Mouse (Mus musculus) telencephalon, adult 2 months (tissue): ENCODE results near the gene Milr1.
"Not testable (repeated sequence)": the region's sequence is repeated elsewhere in the genome, so short reads cannot be mapped to it uniquely, and the experiment has no call there.

Experiments used
- DNase-seq: peaks from one replicate; pipeline ENCODE4 v3.0.0-alpha.2; 2011; ENCODE audit warnings: low read depth, low spot score

Milr1 gene

GRCm38 (mm10) chr11:106776960-106777359, 25.9 kb downstream of the Milr1 start:
- no peak for DNase-seq

GRCm38 (mm10) chr11:106777395-106777794, 26.4 kb downstream of the Milr1 start:
- DNase-seq, result no peak

DNA sequence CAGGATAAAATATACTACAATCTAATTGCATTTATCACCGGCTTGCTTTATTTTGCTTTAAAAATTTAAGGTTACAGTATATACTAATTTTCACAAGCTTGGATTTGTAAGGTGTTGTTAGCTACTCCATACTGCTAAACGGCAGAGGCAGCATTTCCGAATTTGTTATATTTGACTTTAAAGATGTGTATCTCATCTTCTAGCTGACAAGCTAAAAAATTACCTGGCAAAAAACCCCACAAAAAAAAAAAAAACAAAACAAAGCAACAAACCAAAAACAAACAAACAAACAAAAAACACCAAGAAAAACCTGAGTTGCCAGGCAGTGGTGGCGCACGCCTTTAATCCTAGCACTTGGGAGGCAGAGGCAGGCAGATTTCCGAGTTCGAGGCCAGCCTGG, 27.1 kb downstream of the Milr1 start:
- DNase-seq, result no peak

- DNase-seq, result no peak
These were observed 27.8 kb downstream of the Milr1 start for GRCm38 (mm10) chr11:106778589-106779387.

DNA sequence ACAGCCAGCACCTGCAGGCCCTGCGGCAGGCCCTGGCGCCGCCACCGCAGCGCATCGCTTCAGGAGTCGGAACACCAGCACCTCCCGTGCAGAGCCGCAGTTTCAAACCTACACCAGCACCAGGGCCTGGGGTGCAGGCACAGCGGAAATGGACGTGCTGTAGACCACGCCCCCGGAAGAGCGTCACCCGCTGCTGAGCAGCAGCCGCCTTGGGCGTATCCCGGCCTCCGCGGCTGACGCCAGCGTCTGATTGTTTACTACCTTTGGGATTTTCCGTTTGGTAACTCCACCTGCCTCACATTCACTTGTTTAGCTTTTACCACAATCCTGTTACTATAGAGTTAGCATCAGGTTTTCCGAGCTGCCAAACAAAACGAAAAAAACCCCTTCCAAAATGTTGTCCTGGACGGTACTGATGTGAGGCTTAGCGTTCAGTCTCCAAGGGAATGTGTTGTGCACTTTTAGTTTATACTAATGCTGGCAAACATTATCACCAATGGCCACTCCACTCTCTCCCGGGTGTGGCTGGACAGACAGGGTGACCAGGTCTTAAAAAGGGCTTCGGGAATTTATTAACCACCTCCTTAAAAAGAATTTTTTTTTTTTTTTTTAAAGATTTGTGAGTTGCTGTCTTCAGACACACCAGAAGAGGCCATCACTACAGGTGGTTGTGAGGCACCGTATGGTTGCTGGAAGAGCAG, 28.5 kb downstream of the Milr1 start, which contains the start of gene Polg2:
Polg2 (minus strand) TSS at position 150 of the 701 bp plus-strand sequence.
- peak; percentile 90 for DNase-seq

GRCm38 (mm10) chr11:106780089-106780425, 29.0 kb downstream of the Milr1 start:
- no peak for DNase-seq

DNA sequence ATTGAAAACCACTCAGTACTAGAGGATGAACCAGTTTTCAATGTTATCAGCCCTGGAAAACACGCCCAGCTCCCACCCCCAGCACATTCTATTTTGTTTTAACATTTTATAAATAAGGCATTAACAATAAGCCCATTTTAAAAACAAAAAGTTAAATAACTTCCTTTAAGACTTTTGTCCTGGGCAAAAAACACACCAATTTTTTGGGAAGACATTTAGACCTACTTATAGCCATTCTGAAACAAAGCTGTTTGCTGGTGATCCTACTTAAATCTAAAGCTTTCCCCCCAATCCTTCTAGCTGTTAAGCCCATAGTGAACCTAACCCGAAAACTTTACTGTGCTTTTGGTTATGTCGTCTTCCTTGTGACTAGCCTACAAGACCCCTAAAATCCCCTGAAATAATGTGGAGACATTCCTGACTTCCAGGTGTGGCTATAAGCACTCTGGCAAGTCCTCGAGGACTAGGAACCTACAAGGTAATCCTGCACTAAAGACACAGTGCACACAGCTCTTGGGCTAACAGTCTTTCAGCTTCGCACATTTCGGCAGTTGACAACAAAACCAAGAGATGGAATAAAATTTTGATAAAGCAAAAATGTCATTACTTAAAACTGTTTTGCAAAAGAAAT, 29.7 kb downstream of the Milr1 start:
- DNase-seq, result no peak

GRCm38 (mm10) chr11:106782271-106782670, 31.2 kb downstream of the Milr1 start:
- not testable (repeated sequence) for DNase-seq

- DNase-seq, result no peak
These were observed 32.1 kb downstream of the Milr1 start for GRCm38 (mm10) chr11:106782841-106783764.

- no peak for DNase-seq
These were observed 33.5 kb downstream of the Milr1 start for GRCm38 (mm10) chr11:106784476-106784875.

DNA sequence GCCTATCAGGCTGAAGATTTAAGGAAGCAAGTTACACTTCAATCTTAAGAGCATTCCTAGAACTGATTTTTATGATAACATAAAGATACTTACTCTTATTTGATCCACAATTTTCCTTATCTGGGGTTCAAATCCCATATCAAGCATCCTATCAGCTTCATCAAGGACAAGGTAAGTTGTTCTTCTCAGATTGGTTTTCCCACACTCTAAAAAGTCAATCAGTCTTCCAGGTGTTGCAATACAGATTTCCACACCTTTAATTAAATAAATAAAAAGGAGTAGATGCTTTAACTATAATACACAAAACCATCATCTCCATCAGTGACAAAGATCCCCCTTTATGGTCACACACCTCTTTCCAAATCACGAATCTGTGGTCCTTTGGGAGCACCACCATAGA, 34.0 kb downstream of the Milr1 start:
- DNase-seq, result no peak

DNA sequence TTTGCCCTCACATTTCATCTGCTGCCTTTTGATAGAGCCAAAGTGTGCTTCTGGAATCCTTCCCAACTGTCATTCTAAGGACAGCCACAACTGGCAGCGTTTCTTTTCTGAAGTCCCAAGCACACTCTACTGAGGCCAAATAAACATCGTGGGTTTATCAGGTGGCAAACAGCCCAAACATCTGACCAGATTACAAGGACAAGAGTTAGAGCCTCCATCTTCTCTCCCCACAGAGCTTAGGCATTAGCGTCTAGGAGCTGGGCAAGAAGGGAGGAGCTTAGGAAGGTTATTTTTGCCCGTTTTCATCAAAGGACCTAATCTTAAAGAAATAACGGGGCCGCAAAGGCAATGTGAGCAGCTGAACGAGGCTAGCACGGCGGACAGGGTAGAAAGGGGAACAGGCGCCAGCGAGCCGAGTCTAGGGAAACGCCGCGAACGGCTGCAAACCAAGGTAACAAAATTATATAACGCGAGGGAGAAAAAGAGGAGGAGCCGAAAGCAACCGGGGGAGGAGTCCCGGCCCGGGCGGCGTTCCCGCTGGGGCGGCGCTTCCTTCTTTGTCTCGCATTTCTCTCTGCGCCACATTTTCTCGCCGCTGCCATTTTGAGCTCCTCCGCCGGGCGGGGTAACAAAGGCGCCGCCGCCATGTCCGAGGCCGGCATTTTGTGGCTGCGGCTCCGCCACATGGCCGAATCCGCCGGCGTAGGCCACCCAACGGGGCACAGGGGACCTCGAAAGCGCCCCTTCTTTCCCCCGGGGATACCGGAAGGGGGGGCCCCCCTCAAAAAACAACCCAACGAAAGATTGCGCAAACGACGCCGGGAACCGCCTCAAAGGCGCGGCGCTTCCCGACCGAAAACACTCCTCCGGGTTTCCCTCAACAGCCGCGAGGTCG, 36.4 kb downstream of the Milr1 start:
- peak; percentile 57 for DNase-seq

DNA sequence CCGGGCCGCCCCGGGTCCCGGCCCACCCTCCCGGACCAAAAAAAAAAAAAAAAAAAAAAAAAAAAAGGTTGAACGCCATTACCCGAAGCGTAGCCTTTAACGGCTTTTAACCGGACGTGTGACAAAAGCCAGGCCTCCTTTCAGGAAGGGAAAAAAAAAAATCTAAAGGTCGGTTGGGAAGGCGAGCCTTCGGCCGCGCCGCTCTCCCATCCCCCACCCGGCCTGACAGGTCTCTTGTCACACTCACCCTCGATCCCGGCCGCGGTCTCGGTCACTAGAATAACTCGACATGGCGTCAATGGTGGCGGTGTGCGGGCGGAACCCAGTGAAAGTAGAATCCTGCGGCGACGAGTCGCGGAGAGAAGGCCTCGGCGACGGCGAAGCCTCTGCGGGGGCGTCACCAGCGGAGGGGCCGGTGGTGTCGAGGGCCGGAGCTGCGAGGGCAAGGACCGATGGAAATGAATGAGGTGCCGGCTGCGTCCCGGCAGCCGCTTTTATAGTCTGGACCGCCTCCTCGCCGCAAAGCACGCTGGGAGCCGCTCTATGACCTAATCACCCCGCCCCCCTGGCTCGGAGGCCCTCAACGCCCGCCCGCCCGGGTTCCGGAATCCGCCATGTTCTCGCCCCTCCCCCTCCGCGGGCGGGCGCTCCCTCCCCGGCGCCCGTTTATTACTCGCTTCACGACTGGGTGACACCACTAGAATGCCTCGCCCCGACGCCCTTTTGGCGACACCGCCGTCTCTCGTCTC, 37.2 kb downstream of the Milr1 start:
- peak; percentile 90 for DNase-seq

DNA sequence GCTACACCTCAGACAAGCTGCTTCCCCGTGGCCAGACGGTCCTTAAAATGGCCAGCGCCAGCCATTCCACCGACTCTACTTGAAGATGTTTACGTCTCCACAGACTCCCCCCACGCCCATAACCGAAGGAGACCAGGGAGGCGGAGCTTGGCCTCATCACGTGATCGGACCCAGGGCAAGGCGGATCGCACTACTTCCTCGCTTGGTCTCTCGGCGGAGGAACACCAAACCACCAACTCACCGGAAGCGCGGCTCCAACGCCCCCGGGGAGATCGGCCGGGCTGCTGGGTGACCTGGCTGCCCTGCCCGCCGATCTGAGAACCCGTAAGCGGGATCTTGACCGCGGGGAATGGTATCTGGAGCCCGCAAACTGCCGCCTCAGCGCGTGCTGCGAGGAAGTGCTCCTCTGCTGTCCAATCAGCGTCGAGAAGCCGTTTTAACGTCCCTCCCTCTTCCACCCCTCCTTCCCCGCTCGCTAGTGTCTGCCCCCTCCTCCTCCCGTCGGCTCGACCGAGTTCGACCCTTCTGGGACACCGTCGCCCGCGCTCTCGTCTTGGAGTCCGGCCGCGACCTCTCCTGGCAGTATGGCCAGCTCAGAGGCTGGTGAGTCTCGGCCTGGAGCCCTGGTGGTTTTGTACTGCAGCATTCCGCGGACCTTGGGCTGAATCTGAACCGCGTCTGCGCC, 37.9 kb downstream of the Milr1 start, which contains the start of the genes Ddx5 and Cep95:
Ddx5 (minus strand) TSS at position 411 of the 685 bp plus-strand sequence.
Cep95 (plus strand) TSS at position 478 of the 685 bp plus-strand sequence.
- DNase-seq, result peak; percentile 99

- no peak for DNase-seq
These were observed 38.6 kb downstream of the Milr1 start for GRCm38 (mm10) chr11:106789649-106790048.

DNA sequence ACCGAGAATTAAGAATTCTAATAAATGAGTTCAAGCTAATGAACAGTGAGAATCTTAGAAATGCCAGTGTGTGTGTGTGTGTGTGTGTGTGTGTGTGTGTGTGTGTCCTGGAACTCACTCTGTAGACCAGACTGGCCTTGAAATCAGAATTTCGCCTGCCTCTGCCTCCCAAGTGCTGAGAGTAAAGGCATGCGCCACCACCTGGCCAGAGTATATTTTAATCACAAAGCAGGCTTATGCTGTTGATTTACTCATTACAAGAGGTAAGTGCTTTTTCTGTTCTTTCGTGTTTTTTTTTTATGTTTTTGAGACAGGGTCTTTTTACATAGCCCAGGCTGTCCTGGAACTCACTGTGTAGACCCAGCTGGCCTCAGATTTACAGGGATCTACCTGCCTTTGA, 42.8 kb downstream of the Milr1 start:
- DNase-seq, result no peak

DNA sequence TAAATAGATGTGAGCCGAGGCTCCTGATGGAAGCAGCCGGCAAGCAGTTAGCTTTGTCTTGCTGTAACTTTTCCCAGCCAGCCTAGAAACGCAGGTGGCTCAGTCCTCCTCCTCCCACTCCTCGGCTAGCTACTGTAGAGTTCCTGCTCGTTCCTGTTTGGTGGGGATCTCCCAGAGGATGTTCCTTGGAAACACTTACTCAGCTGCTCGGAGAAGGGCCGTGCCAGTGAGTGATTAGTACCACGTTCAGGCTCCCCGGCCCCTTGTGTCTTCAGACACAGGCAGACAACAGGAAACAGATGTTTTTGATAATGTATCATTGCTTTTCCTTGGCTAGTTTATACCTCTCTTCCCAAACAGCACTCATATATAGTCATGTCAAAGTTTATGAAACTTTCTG, 44.7 kb downstream of the Milr1 start:
- no peak for DNase-seq

DNA sequence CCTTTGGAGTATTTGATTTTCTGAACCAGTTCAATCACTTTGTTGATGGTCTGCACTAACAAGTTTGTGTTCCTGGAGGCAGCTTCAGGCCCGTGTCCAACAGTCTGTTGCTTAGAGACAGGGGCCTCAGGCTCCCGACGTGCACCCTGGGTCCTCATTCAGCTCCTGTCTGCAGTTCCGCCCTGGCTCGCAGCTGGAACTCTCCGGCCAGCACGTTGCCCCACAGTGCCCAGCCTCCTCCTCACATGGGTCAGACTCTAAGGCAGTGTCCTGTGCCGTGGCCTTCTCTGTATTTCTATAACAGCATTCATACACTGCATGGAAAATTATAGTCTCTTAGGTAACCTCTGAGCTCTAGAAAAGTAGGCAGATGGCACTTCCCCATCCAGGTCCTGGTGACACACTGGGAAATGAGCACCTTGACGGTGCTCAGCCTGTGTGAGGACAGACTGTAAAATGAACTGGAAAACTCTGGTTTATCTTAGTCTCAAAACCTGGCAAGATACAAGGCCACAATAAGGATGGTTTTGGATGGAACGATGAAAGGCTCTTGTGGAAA, 51.1 kb downstream of the Milr1 start:
- DNase-seq, result no peak

GRCm38 (mm10) chr11:106807442-106807841, 56.4 kb downstream of the Milr1 start:
- not testable (repeated sequence) for DNase-seq
